Mouse (Mus musculus) retina, embryonic 14.5 days (tissue): ENCODE measurements around the gene Pml.

Source experiments
- DNase-seq: peaks from one replicate; pipeline ENCODE4 v3.0.0-alpha.2; 2015; ENCODE audit warnings: low spot score

Gene Pml

DNA sequence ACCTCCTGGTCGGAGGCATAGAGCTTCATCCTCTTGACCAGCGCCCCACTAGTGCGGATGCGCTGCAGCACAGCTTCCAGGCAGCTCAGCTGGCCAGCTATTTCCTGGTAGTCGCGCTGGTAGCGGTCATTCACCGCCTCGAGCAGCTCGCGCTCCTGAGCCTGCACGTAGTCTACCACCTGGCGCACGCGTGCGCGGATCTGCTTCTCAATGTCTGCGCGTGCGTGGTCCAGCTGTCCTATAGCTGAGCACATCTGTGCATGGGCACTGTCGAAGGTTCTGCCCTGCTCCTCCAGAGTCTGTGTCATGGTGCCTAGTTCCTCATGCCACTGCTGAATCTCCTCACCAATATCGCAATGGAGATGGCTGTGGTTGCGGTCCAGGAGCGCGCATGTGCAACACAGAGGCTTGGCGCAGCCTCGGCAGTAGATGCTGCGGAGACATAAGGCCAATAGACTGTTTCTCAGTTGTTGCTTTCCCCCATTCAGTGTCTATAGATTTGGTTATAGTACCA lies 15.0 kb downstream of the Pml start:
- DNase-seq = no peak

DNA sequence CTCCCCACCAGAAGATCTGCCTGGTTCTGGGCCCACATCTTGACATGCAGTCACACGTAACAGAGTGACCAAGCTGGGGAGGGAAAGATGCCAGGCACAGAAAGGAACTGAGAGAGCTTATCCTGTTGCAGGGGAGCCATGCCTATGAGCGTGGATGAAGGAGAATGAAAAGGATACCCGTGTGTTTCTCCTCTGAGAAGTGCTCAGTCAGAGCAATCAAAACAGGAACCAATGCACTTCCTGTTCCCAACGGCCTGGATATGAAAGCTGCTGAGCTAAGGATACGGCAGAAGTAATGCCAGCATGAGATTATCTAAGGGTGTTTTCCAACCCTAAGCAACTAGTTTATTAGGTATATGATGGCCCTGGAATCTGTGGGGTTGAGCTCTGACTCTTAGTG lies 17.2 kb downstream of the Pml start:
- no peak for DNase-seq

DNA sequence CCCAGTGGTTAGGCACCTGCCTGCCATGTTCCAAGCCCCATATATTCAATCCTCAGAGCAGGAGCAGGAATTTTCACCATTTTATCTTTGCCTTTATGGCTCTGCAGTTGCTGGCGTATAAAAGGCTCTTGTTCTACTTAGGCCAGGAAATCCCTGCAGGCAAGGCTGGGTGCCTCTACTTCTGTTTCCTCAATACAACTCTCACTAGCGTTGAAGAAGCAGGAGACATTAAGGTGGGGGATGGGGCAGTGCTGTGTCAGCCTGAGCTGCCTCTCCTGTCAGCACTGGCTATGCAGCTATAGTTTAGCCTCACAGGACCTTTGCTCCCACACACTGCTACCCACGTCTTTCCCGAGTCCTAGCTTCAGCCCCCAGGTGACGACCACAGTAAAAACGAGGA lies 17.8 kb downstream of the Pml start:
- DNase-seq = no peak

DNA sequence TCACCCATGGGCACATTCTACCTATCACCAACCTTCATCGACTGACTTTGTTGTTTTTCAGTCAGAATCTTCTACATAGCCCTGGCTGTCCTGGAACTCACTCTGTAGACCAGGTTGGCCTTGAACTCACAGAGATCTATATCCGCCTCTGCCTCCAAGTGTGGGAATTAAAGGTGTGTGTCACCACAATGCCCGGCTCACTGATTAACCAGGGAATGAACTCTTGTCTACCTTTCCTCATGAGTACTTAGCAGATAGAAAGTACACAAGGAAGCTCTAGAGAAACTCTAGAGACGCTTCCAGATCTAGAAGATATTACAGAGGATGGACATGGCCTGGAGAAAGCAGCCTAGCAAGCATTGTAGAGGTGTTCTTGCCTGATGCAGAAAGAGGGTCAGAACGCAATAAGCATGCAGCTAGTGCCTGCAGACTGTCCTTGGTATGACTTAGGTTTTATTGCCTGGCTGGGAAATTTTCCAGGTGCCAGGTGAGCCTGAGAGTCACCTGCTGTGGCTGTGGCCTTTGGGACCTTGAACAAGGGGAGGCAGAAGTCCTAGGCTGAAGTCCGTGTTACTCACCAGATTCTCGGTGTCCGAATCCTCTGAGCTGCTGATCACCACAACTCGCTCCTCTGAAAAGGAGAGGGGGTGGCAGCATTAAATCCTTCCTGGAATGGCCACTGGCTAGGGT lies 20.7 kb downstream of the Pml start:
- no peak for DNase-seq

DNA sequence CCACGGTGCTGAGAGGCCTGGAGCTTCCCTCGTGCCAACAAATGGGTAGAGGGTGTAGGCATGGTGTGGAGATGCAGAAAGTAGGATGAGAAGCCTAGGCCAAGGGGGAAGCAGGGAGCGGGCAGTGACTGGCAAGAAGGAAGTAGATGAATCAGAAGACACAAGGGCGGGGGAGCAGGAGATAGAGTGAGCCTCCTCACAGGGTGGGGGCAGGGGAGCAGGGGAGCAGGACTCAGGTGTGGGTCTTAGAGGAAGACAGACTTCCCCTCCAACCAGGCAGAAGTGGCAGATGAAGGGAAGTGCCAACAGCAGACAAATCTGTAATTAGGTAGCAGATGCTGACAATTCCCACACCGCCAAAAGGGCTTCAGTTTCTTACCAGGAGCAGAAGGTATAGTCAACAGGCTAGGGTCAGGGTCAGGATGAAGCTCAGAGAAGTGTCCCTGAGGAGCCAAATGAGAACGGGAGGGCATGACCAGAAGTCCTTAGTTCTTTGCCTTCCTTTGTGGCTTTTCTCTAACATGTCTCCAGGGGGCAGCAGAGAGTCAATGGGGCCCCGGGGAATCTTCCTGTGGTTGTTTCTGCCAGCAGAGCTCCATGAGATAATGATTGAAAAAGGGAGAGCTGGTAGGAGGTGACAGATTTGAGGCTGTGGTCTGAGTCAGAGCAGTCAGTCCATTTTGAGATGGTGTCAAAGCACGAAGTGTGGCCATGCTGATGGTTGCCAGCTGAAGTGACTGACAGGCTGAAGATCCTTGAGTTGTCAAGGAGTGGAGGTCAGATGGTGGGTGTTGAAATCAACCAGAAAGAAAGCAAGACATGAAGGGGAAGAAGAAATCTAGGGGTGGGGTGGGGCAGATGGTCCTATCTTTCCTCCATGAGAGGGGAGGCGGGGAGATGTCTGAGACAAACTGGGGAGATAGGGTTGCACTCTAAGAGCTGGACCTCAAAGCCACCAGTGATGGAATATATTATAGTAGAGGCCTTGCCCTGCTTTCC lies 23.4 kb downstream of the Pml start:
- DNase-seq = peak; percentile 80

DNA sequence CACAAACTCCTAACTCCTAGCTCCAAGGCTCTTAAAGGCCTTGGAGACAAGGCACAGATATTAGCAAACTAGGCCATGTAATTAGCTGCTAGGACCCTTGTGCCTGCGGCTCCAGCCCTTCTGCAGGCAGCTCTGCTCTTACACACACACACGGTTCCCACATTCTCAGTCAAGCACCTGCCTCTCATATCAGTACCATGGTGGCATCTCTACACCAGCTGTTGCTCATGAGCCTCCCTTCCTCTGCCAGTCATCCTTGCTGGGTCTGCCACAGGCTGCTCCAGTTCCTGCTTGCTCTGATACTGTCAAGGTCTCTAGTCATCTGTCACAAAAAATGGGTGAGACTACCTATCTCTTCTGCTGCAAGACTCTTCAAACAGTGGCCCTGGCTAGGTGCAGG lies 25.2 kb downstream of the Pml start:
- no peak for DNase-seq

DNA sequence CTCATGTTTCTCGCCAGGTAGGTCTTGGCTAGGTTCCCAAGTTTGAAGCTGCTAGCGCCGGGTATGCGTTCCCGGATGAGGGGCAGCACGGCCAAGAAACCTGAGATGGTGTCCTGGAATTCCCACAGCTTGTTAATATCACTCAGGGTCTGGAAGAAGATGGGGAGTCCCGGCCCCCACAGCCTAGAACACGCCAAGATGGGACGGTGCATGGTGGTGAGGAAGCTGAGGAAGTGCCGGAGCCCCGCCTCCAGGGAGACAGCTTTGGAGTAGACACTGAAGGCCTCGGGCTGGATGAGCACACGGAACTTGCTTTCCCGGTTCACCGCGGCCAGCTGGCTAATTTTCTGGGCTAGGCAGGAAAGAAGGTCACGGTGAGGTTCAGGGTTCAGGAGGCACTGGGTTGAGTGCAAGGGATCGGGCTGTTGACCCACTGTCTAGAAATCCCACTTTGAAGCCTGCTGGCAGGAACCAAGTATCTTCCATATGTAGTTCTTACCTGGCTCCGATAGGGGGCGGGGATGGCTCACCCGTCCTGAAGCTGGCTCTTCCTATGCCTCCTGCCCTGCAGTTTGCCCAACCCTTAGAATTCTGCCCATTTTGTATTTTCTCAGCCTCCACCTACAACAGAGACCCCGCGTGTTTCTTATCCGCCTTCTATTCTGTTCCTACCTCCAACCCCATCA lies 29.2 kb downstream of the Pml start:
- peak; percentile 69 for DNase-seq

DNA sequence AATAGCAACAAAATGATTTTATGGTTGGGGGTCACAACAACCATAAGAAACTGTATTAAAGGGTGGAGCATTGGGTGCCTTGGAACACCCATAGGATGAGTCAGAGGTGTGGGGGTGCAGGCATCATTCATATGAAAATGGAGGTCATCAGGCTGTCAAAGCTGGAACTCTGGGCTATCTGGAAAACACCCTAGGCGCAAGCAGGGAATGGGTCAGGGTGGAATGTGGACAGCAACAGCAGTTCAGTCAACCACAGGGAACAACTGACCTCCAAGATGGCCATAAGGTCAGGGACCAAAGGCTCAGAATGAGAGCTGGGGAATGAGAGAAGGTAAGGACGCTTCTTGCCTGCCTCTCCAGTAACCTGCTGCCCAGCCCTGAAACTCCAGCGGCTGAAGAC lies 31.0 kb downstream of the Pml start:
- DNase-seq = no peak

DNA sequence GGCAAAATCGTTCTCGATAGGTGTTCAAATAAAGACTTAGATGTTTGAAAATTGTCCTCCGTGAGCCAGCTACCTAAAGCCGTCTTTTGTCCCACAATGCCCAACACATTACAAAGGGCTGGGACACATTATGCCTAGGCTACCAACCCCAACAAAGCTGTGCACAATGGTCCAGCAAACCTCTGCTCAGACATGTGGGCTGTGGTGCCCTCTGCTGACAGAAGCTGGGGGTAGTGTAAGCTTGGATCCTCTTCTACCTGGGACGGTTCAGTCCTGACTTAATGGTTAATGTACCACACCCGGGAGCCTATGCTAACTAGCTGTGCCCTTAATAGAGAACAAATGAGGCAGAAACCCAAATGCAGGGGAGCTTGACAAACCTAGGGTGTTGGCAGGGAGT lies 33.2 kb downstream of the Pml start:
- DNase-seq = peak; percentile 73

DNA sequence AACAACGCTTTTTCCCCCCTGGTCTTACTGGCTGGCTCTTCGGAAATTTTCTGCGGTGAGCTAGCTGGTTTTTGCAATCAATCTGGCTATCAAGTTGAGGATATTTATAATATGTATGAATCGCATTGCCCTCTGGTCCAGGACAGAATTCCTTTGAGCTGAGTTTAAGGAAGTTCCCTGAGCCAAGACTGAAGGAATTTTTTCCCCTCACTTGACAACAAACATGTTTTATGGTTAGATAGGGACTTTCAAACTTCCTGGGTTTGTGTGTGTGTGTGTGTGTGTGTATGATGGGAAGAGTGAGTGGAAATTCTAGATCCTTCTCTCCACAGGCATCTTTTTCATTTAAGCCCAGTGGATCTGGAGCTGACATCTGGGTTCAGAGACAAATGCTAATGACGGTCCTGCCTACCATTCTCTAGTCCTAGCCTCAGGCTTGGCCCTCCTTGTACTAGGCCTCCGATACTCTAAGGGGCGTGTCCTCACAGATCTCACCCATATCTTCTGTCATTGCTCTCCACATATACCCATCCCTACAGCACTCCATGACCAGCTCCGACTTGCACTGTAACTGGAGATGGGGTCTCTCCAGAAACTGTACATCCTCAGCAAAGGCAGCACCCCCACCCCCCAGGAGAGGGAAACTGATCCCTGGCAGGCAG lies 34.9 kb downstream of the Pml start:
- no peak for DNase-seq

DNA sequence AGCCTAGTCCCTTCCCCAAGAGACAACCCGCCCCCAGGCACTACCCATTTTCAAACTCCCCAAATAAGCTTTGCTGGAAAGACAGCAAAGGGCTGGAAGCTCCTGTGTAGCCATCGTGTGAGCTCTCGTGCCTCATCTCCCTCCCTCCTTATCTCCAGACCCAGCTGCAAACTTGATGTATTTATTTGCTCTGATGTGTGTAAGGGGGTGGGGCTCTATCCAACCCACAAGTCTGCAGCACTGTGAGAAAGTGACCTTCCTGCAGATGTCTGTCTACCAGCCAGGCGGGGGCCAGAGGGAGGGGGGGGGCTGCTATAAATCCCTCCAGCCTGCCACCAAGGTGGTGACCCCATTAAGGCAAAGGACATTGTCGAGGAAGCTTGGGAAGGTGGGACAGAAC lies 35.7 kb downstream of the Pml start:
- DNase-seq = no peak

DNA sequence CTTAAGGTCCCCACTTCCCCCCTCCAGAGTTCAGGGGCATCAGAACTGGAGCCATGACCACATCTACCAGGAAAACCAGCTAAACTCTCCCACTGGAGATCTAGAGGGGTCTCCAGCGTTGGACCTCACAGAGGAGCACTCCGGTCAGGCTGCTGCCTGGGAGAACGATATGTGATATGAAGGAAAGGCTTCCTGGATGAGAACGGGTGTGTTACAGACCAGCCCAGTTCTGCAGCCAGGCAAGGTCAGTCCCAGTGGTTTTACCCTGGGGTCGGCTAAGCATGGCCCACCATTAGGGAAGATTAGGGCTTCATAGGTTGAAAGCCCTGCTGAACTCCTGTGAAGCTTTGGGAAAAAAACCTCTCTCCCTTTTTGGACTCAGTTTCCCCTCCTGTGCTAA lies 36.2 kb downstream of the Pml start:
- DNase-seq = no peak

DNA sequence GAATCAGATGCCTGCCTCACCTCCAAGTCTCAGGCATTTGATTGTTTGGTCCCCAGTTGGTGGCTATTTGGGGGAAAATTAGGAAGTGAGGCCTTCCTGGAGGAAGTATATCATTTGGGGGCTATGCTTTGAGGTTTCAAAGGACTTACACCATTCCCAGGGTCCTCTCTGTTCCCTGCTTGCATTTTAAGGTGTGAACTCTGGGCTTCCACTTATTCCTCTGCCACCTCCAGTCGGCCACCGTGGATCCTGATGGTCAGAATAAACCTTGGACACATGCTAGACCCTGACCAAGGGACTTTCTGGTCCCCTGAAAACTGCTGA lies 39.3 kb downstream of the Pml start:
- DNase-seq = no peak

DNA sequence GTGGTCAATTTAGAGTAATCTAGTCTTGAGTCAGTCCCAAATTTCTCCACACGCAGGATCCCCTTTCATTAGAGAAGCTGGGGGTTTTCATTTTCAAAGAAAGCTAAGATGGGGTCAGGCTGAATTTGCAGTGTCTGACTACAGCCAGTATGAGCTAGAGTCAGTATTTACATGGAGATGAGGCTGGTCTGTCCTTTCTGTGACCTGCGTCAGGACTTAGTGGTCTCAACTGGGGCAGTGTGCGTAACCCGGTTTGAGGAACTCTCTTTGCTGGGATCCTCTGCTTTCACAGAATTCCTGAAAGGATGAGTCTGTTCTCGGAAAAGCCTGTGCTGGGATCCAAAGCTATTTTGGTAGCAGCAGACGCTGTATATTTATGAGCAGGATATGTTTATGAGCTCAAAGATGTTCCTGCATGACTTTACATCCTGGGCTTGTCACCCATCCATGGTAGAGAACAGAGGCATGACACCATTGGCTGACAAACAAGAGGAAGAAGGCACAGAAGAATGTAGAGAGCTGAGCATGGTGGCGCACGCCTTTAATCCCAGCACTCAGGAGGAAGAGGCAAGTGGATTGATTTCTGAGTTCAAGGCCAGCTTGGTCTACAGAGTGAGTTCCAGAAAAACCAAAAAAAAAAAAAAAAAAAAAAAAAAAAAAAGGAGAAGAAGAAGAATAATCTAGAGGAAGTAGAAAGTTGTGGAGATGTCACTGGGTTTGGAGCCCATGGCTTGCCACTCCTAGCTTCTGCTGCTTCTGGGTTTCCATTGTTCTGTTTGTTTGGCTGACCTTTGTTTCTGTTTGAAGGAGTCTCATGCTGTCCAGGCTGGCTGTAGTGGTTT lies 39.9 kb downstream of the Pml start:
- no peak for DNase-seq

DNA sequence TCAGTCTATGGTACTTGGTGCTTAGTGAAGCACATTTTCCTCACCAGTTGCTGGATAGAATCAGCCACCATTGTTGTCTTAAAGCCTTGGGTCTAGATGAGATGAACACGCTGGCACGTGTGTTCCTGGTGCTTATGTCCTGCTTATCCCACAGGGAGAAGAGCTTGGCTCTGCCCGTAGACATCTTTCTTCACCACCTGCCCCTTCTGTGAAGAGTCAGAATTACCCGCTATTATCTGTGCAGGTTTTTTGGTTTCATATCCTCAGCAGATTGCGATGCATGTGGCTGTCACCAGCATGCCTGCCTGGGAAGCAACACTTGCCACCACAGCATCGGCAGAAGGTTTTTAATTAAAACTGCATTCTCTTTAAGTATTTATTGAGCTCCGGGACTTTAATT lies 43.6 kb downstream of the Pml start:
- no peak for DNase-seq

DNA sequence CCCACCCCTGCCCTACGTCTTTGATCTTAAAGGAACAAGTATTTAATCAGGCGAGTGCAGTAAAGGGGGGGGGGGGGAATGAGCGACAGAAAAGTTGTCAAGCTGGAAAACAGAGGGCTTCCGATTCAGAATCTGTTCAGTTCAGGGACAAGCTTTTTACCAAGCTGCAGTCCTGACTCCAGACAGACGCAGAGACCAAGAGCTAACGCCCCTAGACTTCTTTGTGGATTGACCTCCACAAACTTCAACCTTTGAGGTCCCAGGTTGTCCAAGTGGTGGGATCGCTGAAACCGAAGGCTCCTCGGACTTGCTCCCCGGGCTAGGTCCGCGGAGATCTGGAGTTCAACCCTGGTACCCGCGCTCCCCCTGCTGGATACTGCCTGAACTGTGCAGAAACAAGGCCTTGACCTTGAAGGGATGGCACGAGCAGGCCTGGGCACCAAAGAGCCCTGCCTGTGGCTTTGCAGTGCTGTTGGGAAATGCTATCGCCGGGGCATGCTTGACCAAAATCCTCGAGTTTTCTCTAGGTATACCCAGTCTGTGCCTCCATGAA lies 45.1 kb downstream of the Pml start:
- DNase-seq = peak; percentile 95

DNA sequence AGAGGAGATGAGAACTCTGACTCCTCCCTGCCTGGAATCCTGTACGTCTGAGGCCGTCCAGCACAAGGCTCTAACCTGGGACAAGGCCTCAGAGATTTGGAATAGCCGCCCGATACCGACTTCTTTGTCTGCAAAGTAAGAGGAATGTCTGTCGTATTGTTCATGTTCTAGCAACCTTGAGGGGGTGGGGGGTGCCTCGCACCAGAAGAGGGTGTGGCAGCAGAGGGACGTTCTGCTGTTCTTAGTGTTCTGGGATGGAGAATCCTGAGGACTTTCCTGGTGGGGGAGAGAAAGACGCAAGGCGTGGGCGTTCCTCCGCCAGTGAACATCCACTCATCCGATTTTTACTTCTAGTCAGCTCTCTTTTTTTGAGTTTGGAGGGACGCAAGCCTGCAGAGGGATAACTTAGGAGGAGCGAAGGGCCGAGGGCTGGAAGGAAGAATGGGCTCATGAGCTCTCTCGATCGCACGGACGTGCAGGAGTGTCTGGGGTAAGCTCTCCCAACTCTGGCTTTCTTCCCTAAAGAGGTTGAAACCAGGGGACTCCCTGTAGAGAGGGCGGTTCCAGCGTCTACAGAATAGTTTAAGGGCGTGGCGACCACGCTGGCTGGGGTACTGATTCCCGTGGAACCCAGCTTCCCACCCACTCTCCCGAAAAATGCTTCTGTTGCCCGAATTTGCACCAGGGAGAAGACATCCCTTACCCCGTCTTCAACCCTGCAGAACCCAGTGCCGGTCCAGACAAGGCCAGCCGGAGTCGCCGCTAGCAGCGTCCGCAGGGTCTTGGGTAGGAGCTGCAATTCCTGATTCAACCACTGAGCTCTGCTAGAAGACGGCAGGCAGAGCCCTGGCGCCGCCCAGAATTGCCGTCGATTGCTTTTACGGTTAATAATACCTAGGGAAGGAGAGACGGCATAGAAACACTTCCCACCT lies 45.8 kb downstream of the Pml start, which contains the start of the genes Islr and Islr2:
TSS of gene Islr (minus strand) at position 791 of the 932 bp plus-strand sequence.
TSS of gene Islr2 (minus strand) at position 804 of the 932 bp plus-strand sequence.
- DNase-seq = peak; percentile 88

DNA sequence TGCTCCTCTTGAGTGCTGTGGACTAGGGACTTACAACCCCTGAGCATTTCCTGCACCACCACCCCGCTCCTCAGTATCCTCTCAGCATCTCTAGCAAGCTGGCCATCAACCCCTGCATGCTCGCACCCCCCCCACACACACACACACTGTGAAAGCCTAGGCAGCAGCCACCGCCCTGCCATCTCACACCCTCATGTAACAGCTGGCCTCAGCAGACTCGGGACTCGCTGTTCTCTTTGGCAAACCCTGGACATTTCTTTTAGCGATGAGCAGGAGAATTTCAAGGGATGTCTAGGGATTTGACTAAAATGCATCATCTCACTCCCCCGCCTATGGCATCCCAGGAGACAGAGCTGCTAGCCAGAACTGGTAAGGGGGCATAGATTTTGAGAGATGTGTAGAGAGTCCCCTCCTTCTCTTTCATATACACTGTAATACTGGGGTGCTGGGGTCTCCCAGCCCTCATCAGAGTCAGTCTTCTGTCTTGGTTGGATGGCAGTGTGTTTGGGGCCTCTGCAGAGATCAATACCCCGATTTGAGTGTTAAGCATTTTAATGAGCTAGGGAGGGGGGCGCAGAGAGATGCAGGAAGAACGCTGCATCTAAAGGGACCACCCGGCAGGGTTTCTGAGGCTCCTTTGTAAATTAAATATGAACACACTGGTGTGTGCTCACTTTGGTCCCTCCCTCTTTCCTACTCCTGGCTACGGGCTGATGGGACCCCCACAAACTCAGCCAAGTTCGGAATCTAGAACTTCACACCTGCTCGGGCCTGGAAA lies 46.7 kb downstream of the Pml start:
- DNase-seq = peak; percentile 30
